Mouse (Mus musculus) CD4-positive, CD25-positive, alpha-beta regulatory T cell (primary cell): ENCODE measurements around the gene Polr2h. TPM values are rescaled to one million over a fixed set of nuclear protein-coding genes. Genes with fewer than 3 reads are reported as not detected.

Source experiments
- polyA plus RNA-seq: library from polyadenylated mRNA; unstranded; fragments of 100-300 nt; shearing (Covaris generic); gene quantifications from one replicate; pipeline ENCODE4 v1.2.1, GENCODE M21; 2017

Gene Polr2h
- 62.2 TPM for polyA plus RNA-seq

GRCm38 (mm10) chr16:20717181-20717977 is at the start of gene Polr2h, which contains the start of gene Clcn2:
Polr2h (plus strand) TSS chr16:20717665.
Clcn2 (minus strand) TSS chr16:20717746.

GRCm38 (mm10) chr16:20668013-20668412 is 49.5 kb upstream of the Polr2h start, which contains the start of gene Eif4g1:
Eif4g1 (plus strand) TSS chr16:20668313.

GRCm38 (mm10) chr16:20693111-20693701 is 24.3 kb upstream of the Polr2h start, which contains the start of gene Fam131a:
Fam131a (plus strand) TSS chr16:20693241.

GRCm38 (mm10) chr16:20732925-20733730 is 15.7 kb downstream of the Polr2h start, which contains the start of gene Chrd:
Chrd (plus strand) TSS chr16:20733127.

GRCm38 (mm10) chr16:20733731-20734730 is 16.6 kb downstream of the Polr2h start, which contains the start of gene Thpo:
Thpo (minus strand) TSS chr16:20734511.

Other genes starting within 250 kb of the Polr2h start
- 74.1 TPM for gene Eif2b5, start 218.8 kb upstream of the Polr2h start, polyA plus RNA-seq
- gene Dvl3, start 200.7 kb upstream of the Polr2h start, polyA plus RNA-seq, result 28.3 TPM
- gene Ap2m1, start 182.2 kb upstream of the Polr2h start, polyA plus RNA-seq, result 410 TPM
- 71.0 TPM for gene Abcf3, start 169.1 kb upstream of the Polr2h start, polyA plus RNA-seq
- 0.07 TPM for gene Vwa5b2, start 128.2 kb upstream of the Polr2h start, polyA plus RNA-seq
- 20.3 TPM for gene Eef1akmt4, start 106.1 kb upstream of the Polr2h start, polyA plus RNA-seq
- gene Gm49333, start 106.1 kb upstream of the Polr2h start, polyA plus RNA-seq, result not detected
- gene Alg3, start 105.9 kb upstream of the Polr2h start, polyA plus RNA-seq, result 40.1 TPM
- 0.28 TPM for gene Camk2n2, start 96.4 kb upstream of the Polr2h start, polyA plus RNA-seq
- not detected for gene Ece2, start 87.8 kb upstream of the Polr2h start, polyA plus RNA-seq
- gene Psmd2, start 66.0 kb upstream of the Polr2h start, polyA plus RNA-seq, result 258 TPM
- 130 TPM for gene Eif4g1, start 49.4 kb upstream of the Polr2h start, polyA plus RNA-seq
- 0.95 TPM for gene Fam131a, start 24.4 kb upstream of the Polr2h start, polyA plus RNA-seq
- 4.7 TPM for gene Clcn2, start 81 bp downstream of the Polr2h start, polyA plus RNA-seq
- gene Chrd, start 15.5 kb downstream of the Polr2h start, polyA plus RNA-seq, result not detected
- gene Thpo, start 16.8 kb downstream of the Polr2h start, polyA plus RNA-seq, result not detected